Mouse (Mus musculus): ENCODE data around the gene Uck1. TPM values are rescaled to one million over a fixed set of nuclear protein-coding genes. Genes with fewer than 3 reads are reported as not detected.

The Uck1 gene
- polyA plus RNA-seq, 1 experiment: 47.7 TPM

DNA sequence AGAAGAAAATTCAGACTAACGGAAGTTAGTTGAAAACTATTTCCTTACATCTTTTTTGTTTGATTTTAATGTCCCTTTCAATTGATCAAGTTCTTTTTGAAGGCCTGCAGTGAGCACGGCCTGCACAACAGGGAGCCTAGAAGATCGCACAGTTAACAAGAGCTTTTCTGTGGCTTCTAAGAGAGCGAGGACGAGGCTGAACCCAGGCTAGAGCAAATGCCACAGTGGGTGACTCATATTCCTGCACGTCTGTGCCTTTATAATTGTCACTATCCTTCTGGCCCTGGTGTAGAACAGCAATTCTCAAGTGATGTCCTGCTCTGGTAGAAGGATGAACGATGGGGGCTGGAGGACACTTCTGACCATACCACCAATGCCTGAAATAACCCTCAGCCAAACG, 42.3 kb downstream of the Uck1 start:
- H3K79me2 ChIP-seq (ENCODE audit: control insufficient read depth, insufficient read depth): no peaks in the 10 kb centered on the region
- H3K4me3 ChIP-seq (ENCODE audit: insufficient read depth, poor library complexity, severe bottlenecking): no peak overlapping the region
- no peaks in the 10 kb centered on the region for H3K27me3 ChIP-seq (ENCODE audit: control insufficient read depth, insufficient read depth, insufficient read length)
- TF ChIP-seq MAX (IDR thresholded peaks at IDR 0.05): no peak
- no peak for TF ChIP-seq CTCF (IDR thresholded peaks at IDR 0.05; ENCODE audit: control insufficient read depth, insufficient read depth, insufficient read length)
- TF ChIP-seq USF1 (IDR thresholded peaks at IDR 0.05; ENCODE audit: low read depth): no peak
- no peak for TF ChIP-seq CEBPB (IDR thresholded peaks at IDR 0.05; ENCODE audit: low read depth)
- no peak for TF ChIP-seq MYOG (IDR thresholded peaks at IDR 0.05; ENCODE audit: control insufficient read depth, extremely low read depth, insufficient read length)
- no peak for TF ChIP-seq MYOD1 (IDR thresholded peaks at IDR 0.05; ENCODE audit: control insufficient read depth, insufficient read length, low read depth)
- TF ChIP-seq FOSL1 (IDR thresholded peaks at IDR 0.05; ENCODE audit: insufficient read depth, low read length, poor library complexity, severe bottlenecking): no peak
- no peak overlapping the region for H3ac ChIP-seq (ENCODE audit: control insufficient read depth, insufficient read length, low read depth)
- no peaks in the 10 kb centered on the region for H3K79me3 ChIP-seq (ENCODE audit: low read depth)
- peaks cover 96% of the 10 kb centered on the region for H3K36me3 ChIP-seq (ENCODE audit: control insufficient read depth, insufficient read depth)

GRCm38 (mm10) chr2:32216506-32216905, 43.5 kb downstream of the Uck1 start:
- no peaks in the 10 kb centered on the region for H3K79me3 ChIP-seq (ENCODE audit: low read depth)
- H3K27me3 ChIP-seq (ENCODE audit: control insufficient read depth, insufficient read depth, insufficient read length): no peaks in the 10 kb centered on the region
- H3K79me2 ChIP-seq (ENCODE audit: control insufficient read depth, insufficient read depth): peaks cover 7% of the 10 kb centered on the region
- no peak overlapping the region for H3K4me3 ChIP-seq (ENCODE audit: insufficient read depth, poor library complexity, severe bottlenecking)
- TF ChIP-seq MYOG (IDR thresholded peaks at IDR 0.05; ENCODE audit: control insufficient read depth, extremely low read depth, insufficient read length): no peak
- no peak for TF ChIP-seq MYOD1 (IDR thresholded peaks at IDR 0.05; ENCODE audit: control insufficient read depth, insufficient read length, low read depth)
- no peak for TF ChIP-seq USF1 (IDR thresholded peaks at IDR 0.05; ENCODE audit: low read depth)
- no peak for TF ChIP-seq CTCF (IDR thresholded peaks at IDR 0.05; ENCODE audit: control insufficient read depth, insufficient read depth, insufficient read length)
- TF ChIP-seq FOSL1 (IDR thresholded peaks at IDR 0.05; ENCODE audit: insufficient read depth, low read length, poor library complexity, severe bottlenecking): no peak
- no peak for TF ChIP-seq CEBPB (IDR thresholded peaks at IDR 0.05; ENCODE audit: low read depth)
- TF ChIP-seq MAX (IDR thresholded peaks at IDR 0.05): no peak
- peaks cover 94% of the 10 kb centered on the region for H3K36me3 ChIP-seq (ENCODE audit: control insufficient read depth, insufficient read depth)
- no peak overlapping the region for H3ac ChIP-seq (ENCODE audit: control insufficient read depth, insufficient read length, low read depth)

DNA sequence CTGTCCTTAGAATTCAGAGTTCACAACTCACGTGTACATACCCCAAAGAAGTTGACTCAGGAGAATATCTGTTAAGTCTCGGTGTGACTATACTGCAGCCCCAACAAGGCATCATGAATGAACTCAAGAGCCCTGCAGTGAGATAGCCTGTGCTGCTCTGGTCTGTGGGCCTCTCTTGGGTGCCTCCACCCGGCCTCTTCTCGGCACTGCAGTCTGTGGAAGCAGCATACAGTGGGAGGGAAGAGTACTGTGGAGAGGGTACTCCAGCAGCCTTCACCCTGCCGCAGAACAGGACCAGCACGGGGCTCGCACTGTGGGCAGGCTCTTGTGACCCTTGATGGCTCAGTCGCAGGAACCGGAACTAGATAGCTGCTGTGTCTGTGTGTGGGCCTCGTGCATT, 44.4 kb downstream of the Uck1 start:
- no peak overlapping the region for H3ac ChIP-seq (ENCODE audit: control insufficient read depth, insufficient read length, low read depth)
- peaks cover 7% of the 10 kb centered on the region for H3K79me2 ChIP-seq (ENCODE audit: control insufficient read depth, insufficient read depth)
- H3K27me3 ChIP-seq (ENCODE audit: control insufficient read depth, insufficient read depth, insufficient read length): no peaks in the 10 kb centered on the region
- TF ChIP-seq FOSL1 (IDR thresholded peaks at IDR 0.05; ENCODE audit: insufficient read depth, low read length, poor library complexity, severe bottlenecking) (no peak), MYOG (IDR thresholded peaks at IDR 0.05; ENCODE audit: control insufficient read depth, extremely low read depth, insufficient read length) (no peak)
- H3K79me3 ChIP-seq (ENCODE audit: low read depth): peaks cover 2% of the 10 kb centered on the region
- H3K4me3 ChIP-seq (ENCODE audit: insufficient read depth, poor library complexity, severe bottlenecking): no peak overlapping the region
- H3K36me3 ChIP-seq (ENCODE audit: control insufficient read depth, insufficient read depth): peaks cover 93% of the 10 kb centered on the region

- H3ac ChIP-seq (ENCODE audit: control insufficient read depth, insufficient read length, low read depth): no peak overlapping the region
- H3K79me3 ChIP-seq (ENCODE audit: low read depth): peaks cover 4% of the 10 kb centered on the region
- H3K36me3 ChIP-seq (ENCODE audit: control insufficient read depth, insufficient read depth): peaks cover 93% of the 10 kb centered on the region
- H3K4me3 ChIP-seq (ENCODE audit: insufficient read depth, poor library complexity, severe bottlenecking): no peak overlapping the region
- H3K27me3 ChIP-seq (ENCODE audit: control insufficient read depth, insufficient read depth, insufficient read length): no peaks in the 10 kb centered on the region
- peaks cover 7% of the 10 kb centered on the region for H3K79me2 ChIP-seq (ENCODE audit: control insufficient read depth, insufficient read depth)
- TF ChIP-seq CEBPB (IDR thresholded peaks at IDR 0.05; ENCODE audit: low read depth): no peak
- no peak for TF ChIP-seq MAX (IDR thresholded peaks at IDR 0.05)
- no peak for TF ChIP-seq CTCF (IDR thresholded peaks at IDR 0.05; ENCODE audit: control insufficient read depth, insufficient read depth, insufficient read length)
- TF ChIP-seq FOSL1 (IDR thresholded peaks at IDR 0.05; ENCODE audit: insufficient read depth, low read length, poor library complexity, severe bottlenecking): no peak
- no peak for TF ChIP-seq MYOG (IDR thresholded peaks at IDR 0.05; ENCODE audit: control insufficient read depth, extremely low read depth, insufficient read length)
- no peak for TF ChIP-seq MYOD1 (IDR thresholded peaks at IDR 0.05; ENCODE audit: control insufficient read depth, insufficient read length, low read depth)
- no peak for TF ChIP-seq USF1 (IDR thresholded peaks at IDR 0.05; ENCODE audit: low read depth)
These were observed 47.0 kb downstream of the Uck1 start for GRCm38 (mm10) chr2:32213000-32213399.

GRCm38 (mm10) chr2:32211689-32212088, 48.3 kb downstream of the Uck1 start:
- Histone ChIP-seq H3K79me3 (ENCODE audit: low read depth) (peaks cover 4% of the 10 kb centered on the region), H3K36me3 (ENCODE audit: control insufficient read depth, insufficient read depth) (peaks cover 93% of the 10 kb centered on the region), H3K27me3 (ENCODE audit: control insufficient read depth, insufficient read depth, insufficient read length) (no peaks in the 10 kb centered on the region), H3K4me3 (ENCODE audit: insufficient read depth, poor library complexity, severe bottlenecking) (no peak overlapping the region), H3ac (ENCODE audit: control insufficient read depth, insufficient read length, low read depth) (no peak overlapping the region), H3K79me2 (ENCODE audit: control insufficient read depth, insufficient read depth) (peaks cover 7% of the 10 kb centered on the region)
- TF ChIP-seq MYOD1 (IDR thresholded peaks at IDR 0.05; ENCODE audit: control insufficient read depth, insufficient read length, low read depth): no peak
- no peak for TF ChIP-seq FOSL1 (IDR thresholded peaks at IDR 0.05; ENCODE audit: insufficient read depth, low read length, poor library complexity, severe bottlenecking)
- TF ChIP-seq CTCF (IDR thresholded peaks at IDR 0.05; ENCODE audit: control insufficient read depth, insufficient read depth, insufficient read length): no peak
- TF ChIP-seq MAX (IDR thresholded peaks at IDR 0.05): no peak
- no peak for TF ChIP-seq MYOG (IDR thresholded peaks at IDR 0.05; ENCODE audit: control insufficient read depth, extremely low read depth, insufficient read length)
- no peak for TF ChIP-seq CEBPB (IDR thresholded peaks at IDR 0.05; ENCODE audit: low read depth)
- no peak for TF ChIP-seq USF1 (IDR thresholded peaks at IDR 0.05; ENCODE audit: low read depth)

DNA sequence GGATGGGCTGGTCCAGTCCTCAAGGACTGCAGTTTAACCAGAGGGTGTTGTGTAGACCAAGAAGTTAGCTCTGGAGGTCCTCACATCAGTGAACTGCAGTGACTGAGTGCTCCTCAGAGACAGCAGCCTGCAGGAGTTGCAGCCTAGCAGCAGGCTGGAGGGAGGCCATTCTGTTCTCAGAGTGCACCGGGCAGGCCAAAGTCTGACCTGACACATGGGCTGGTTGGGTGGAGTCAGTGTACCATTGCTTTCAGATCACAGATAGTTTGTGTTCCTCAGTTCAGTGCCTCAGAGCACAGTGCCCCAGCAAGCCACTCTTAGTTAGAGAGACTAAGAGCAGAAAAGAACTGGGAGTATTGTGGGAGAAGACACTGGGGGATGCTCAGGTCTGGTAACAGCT, 52.3 kb downstream of the Uck1 start:
- Histone ChIP-seq H3K36me3 (ENCODE audit: control insufficient read depth, insufficient read depth) (peaks cover 92% of the 10 kb centered on the region), H3ac (ENCODE audit: control insufficient read depth, insufficient read length, low read depth) (no peak overlapping the region), H3K79me3 (ENCODE audit: low read depth) (peaks cover 4% of the 10 kb centered on the region), H3K4me3 (ENCODE audit: insufficient read depth, poor library complexity, severe bottlenecking) (no peak overlapping the region), H3K79me2 (ENCODE audit: control insufficient read depth, insufficient read depth) (peaks cover 7% of the 10 kb centered on the region), H3K27me3 (ENCODE audit: control insufficient read depth, insufficient read depth, insufficient read length) (no peaks in the 10 kb centered on the region)
- TF ChIP-seq USF1 (IDR thresholded peaks at IDR 0.05; ENCODE audit: low read depth) (no peak), CEBPB (IDR thresholded peaks at IDR 0.05; ENCODE audit: low read depth) (no peak), CTCF (IDR thresholded peaks at IDR 0.05; ENCODE audit: control insufficient read depth, insufficient read depth, insufficient read length) (no peak), MYOD1 (IDR thresholded peaks at IDR 0.05; ENCODE audit: control insufficient read depth, insufficient read length, low read depth) (no peak), FOSL1 (IDR thresholded peaks at IDR 0.05; ENCODE audit: insufficient read depth, low read length, poor library complexity, severe bottlenecking) (no peak), MAX (IDR thresholded peaks at IDR 0.05) (no peak), MYOG (IDR thresholded peaks at IDR 0.05; ENCODE audit: control insufficient read depth, extremely low read depth, insufficient read length) (no peak)

Other genes with a start within 250 kb of the Uck1 start
- gene Fam78a, start 175.3 kb downstream of the Uck1 start, polyA plus RNA-seq (2012; fragmentation: generic; extraction: Trizol): not detected
- gene Plpp7, start 164.6 kb downstream of the Uck1 start, polyA plus RNA-seq (2012; fragmentation: generic; extraction: Trizol): 0.47 TPM
- gene Prrc2b, start 109.1 kb downstream of the Uck1 start, polyA plus RNA-seq (2012; fragmentation: generic; extraction: Trizol): 45.0 TPM
- gene Pomt1, start 23.6 kb downstream of the Uck1 start, polyA plus RNA-seq (2012; fragmentation: generic; extraction: Trizol): 12.9 TPM
- 36.3 TPM for gene Golga2, start 27.2 kb upstream of the Uck1 start, polyA plus RNA-seq (2012; fragmentation: generic; extraction: Trizol)
- gene Swi5, start 27.9 kb upstream of the Uck1 start, polyA plus RNA-seq (2012; fragmentation: generic; extraction: Trizol): 387 TPM
- 43.5 TPM for gene Ciz1, start 92.2 kb upstream of the Uck1 start, polyA plus RNA-seq (2012; fragmentation: generic; extraction: Trizol)
- gene Dnm1, start 93.2 kb upstream of the Uck1 start, polyA plus RNA-seq (2012; fragmentation: generic; extraction: Trizol): 27.7 TPM
- gene 1110008P14Rik, start 121.8 kb upstream of the Uck1 start, polyA plus RNA-seq (2012; fragmentation: generic; extraction: Trizol): 104 TPM
- gene Lcn2, start 128.1 kb upstream of the Uck1 start, polyA plus RNA-seq (2012; fragmentation: generic; extraction: Trizol): not detected
- 39.1 TPM for gene Ptges2, start 135.7 kb upstream of the Uck1 start, polyA plus RNA-seq (2012; fragmentation: generic; extraction: Trizol)
- 3.2 TPM for gene Naif1, start 190.3 kb upstream of the Uck1 start, polyA plus RNA-seq (2012; fragmentation: generic; extraction: Trizol)
- gene Slc25a25, start 191.3 kb upstream of the Uck1 start, polyA plus RNA-seq (2012; fragmentation: generic; extraction: Trizol): 11.2 TPM